Mouse (Mus musculus) bone marrow macrophage, adult 2 months (primary cell): ENCODE measurements around the gene Clic1. TPM values are rescaled to one million over a fixed set of nuclear protein-coding genes. Genes with fewer than 3 reads are reported as not detected.
"Not testable (repeated sequence)": the region's sequence is repeated elsewhere in the genome, so short reads cannot be mapped to it uniquely, and the experiment has no call there.

Experiments
- H3K27ac ChIP-seq: 2 replicates; pipeline ENCODE4 v1.5.1; 2012; ENCODE audit warnings: low read depth, low read length; ENCODE audit not compliant: insufficient read depth
- H3K4me1 ChIP-seq: 2 replicates; pipeline ENCODE4 v1.6.1; 2012; ENCODE audit warnings: low read length; ENCODE audit not compliant: control insufficient read depth, insufficient read depth
- H3K4me3 ChIP-seq: 2 replicates; pipeline ENCODE4 v1.5.1; 2012; ENCODE audit warnings: mild to moderate bottlenecking, low read length, moderate library complexity; ENCODE audit not compliant: insufficient read depth
- CTCF ChIP-seq: IDR thresholded peaks from 2 replicates; pipeline ENCODE4 v1.5.1; 2012; ENCODE audit warnings: low read depth, mild to moderate bottlenecking, low read length, moderate library complexity
- POLR2A ChIP-seq: IDR thresholded peaks from 2 replicates; pipeline ENCODE4 v1.6.1; 2012; ENCODE audit warnings: mild to moderate bottlenecking, low read depth, low read length, borderline replicate concordance
- polyA plus RNA-seq: library from polyadenylated mRNA; stranded (reverse); fragments of >200 nt; gene quantifications from 2 replicates; pipeline ENCODE4 v1.2.4, GENCODE M21; 2012; ENCODE audit not compliant: missing spikeins, insufficient read depth, insufficient read length

The Clic1 gene
- polyA plus RNA-seq = 357 and 381 TPM in 2 replicates

DNA sequence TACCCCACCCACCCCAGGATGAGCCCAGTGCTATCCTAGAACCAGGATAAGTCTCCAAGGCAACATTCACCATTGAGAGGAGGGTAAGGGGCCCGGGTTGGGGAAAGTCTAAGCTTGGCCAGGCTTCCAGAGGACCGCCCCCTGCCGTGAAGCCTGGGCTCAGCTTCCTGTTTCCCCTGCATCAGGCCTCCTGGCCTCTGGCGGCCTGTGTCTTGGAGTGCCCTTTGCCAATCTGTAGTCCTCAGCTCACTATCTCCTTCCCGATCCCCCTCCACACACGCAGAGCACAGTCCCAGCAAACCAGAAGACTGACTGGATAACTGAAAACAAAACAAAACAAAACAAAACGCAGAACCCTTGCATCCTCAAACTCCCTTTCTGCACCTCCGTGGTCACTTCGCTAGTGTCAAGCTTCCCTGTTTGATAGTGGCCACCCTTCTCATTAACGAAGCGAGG lies at the start of gene Clic1:
TSS of gene Clic1 (plus strand) at position 406 of the 456 bp plus-strand sequence.
- peak within 1 kb of the TSS; percentile 86 for H3K4me3 ChIP-seq
- H3K27ac ChIP-seq = peak within 1 kb of the TSS; percentile 99
- TF ChIP-seq POLR2A (0 out of 2 replicates have a peak, but pooled peaks have one; percentile 0), CTCF (no peak)
- H3K4me1 ChIP-seq = peaks cover 44% of the 10 kb centered on the region

DNA sequence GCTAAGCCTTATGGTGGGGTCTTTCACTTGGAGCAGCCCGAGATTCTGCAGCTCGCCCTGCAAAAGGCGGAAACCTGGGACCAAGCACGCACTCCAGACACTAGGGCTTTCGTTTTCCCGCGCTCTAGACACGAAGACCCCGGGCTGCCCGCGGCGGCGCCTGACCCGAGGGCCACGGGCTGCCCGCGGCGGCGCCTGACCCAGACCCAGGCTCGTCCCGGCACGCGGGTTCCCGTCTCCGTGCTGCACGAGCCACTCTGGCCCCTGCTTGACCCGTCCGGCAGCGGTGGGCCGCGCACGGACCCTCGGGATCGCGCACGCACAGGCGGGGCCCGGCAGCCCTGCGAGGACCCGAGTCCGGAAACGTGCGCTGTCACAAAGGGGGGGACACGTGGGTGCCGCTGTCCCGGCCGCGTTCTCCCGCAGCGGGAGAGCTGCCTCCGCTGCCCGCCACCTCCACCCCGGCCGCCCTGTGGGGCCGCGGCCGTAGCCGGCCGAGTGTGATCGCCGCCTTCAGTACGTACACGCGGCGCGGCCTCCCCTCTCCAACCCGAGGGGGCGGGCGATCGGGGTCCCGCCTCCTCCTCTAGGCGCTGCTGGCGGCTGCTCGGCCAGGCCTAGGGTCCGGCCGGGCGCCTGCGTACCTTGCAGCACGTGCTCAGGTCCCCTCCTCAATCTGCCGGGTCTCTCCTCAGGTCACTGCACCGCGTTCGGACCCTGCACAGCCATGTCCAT lies 48.9 kb upstream of the Clic1 start, which contains the start of gene Vars:
TSS of gene Vars (plus strand) at position 271 of the 735 bp plus-strand sequence.
- peak within 1 kb of the TSS; percentile 91 for H3K4me3 ChIP-seq
- peaks cover 21% of the 10 kb centered on the region for H3K4me1 ChIP-seq
- H3K27ac ChIP-seq = peak within 1 kb of the TSS; percentile 96
- TF ChIP-seq POLR2A = no peak
- no peak for TF ChIP-seq CTCF

DNA sequence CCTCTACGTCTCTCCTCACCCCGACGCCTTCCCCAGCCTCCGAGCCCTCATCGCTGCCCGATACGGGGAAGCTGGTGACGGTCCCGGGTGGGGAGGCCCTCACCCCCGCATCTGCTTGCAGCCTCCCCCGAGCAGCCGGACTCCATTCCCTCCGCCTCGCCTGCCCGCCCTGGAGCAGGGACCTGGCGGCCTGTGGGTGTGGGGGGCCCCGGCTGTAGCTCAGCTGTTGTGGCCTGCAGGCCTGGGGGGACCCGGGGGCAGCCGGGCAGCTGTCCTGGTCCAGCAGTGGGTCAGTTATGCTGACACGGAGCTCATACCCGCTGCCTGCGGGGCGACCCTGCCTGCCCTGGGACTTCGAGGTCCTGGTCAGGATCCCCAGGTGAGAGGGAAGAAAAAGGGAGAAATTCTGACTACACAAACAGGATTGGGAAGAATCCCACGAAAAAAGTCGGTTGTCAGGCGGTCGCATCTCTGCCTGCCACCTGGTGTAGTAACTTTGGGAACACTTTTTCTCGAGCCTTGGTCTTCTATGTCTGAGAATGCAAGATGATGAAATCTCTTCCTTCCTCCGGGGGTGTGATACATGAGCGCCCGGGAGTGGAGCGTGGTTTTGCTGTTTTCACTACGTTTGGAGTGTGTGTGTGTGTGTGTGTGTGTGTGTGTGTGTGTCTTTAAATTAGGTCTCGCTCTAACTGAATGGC lies 48.2 kb upstream of the Clic1 start:
- H3K4me3 ChIP-seq = peak overlapping the region; percentile 91

DNA sequence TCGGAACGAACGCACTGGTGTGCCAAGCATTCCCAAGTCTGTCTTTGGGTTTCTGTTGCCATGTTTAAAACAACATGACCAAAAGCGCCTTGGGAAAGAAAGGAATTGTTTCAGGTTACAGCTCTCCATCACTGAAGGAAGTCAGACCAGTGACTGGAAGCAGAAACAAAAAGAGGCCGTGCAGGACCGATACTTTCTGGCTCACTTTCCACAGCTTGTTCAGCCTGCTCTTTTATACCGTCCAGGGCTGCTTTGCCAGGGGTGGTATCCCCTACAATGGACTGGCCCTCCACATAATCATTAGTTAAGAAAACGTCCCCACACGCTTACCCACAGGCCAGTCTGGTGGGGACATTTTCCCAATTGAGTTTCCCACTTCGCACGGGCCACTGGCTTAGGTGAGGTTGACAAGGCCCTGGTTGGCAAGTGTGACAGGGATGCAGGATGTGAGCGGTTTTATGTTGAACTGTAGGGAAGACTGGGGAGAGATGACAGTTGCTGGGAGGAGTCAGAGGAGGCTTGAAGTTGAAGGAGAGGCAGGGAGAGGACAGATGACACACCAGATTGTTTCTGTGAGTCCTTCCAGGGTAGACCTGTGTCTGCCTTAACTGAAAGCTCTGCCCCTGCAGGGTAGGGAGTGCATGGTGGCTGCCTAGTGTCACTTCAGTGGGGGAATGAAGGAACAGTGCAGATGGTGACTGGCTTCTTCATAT lies 47.5 kb upstream of the Clic1 start:
- Histone ChIP-seq H3K27ac (peak overlapping the region; percentile 96), H3K4me3 (peak overlapping the region; percentile 91), H3K4me1 (peaks cover 18% of the 10 kb centered on the region)
- no peak for TF ChIP-seq POLR2A

More for the DNA sequence above, 48.2 kb upstream of the Clic1 start:
- peak overlapping the region; percentile 96 for H3K27ac ChIP-seq
- peaks cover 21% of the 10 kb centered on the region for H3K4me1 ChIP-seq
- TF ChIP-seq CTCF = no peak
- TF ChIP-seq POLR2A = no peak

DNA sequence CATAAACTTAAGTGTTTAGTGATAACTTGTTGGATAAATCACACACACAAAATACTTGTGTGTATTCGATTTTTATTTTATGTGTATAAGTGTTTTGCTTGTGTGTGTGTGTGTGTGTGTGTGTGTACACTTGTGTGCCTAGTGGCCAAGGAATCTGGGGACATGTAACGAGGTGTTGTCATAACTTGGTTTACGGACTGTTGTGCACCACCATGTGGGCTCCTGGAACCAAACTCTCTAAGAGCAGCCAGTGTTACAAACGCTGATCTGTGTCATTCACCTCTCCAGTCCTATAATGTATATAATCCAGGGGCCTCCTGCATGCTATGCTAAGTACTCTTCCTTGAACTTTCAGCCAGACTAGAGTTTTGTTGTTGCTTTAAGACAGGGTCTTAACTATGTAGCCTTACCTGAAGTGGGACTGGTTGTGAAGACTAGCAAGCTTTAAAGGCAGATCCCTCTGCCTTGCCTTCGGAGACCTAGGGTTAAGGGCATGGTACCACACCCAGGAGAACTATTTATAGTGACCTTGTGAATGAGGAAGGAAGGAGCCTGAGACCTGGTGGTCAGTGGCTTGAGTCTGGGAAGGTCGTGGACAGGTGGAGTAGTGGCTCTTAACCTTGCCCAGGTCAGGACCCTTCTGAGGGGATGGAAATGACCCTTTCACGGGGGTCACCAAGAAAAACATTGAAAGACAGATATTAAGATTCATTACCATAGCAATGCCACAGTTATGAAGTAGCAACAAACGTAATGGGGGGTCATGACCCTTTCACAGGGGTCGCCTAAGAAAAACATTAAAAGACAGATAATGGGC lies 46.5 kb upstream of the Clic1 start:
- TF ChIP-seq CTCF = no peak
- TF ChIP-seq POLR2A = no peak
- peak overlapping the region; percentile 91; the same call in 1 of the 2 replicates for H3K4me3 ChIP-seq
- H3K27ac ChIP-seq = no peak overlapping the region
- H3K4me1 ChIP-seq = peaks cover 10% of the 10 kb centered on the region

DNA sequence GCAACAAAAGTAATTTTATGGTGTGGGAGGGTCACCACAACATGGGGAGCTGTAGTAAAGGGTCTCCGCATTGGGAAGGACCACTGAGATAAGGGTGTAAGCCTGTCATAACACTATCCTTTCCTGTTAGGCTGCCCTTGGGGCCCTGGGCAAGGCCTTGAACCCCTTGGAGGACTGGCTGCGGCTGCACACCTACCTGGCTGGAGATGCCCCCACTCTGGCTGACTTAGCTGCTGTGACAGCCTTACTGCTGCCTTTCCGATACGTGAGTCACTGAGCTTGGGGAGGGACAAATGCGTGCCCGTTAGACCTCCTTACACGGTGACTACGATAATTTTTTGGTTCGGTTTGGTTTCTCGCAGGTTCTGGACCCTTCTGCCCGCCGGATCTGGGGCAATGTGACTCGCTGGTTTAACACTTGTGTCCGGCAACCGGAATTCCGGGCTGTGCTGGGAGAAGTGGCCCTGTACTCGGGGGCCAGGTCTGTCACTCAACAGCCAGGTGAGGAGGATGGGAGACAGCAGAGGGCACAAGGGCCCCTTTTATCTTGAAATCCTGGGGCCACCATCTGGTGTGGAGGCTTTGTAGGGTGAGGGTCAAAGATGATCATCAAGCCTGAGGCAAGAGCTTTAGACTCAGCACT lies 45.6 kb upstream of the Clic1 start:
- no peak for TF ChIP-seq POLR2A
- no peak overlapping the region for H3K4me3 ChIP-seq
- H3K27ac ChIP-seq = no peak overlapping the region
- H3K4me1 ChIP-seq = peaks cover 8% of the 10 kb centered on the region

DNA sequence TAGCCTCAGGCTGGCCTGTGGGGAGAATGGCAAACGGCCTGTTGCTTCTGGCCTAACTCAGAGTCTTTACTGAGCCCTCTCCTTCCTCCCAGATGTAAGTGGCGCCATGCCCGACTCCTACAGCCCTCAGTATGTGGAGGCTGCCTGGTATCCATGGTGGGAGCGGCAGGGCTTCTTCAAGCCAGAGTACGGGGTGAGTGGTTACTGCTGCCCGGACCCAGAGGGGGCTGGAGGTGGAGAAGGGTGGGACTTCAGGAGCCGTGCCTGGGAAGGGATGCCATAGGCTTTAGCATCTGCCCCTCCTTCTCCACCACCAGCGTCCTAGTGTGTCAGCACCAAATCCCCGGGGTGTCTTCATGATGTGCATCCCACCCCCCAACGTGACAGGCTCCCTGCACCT lies 44.6 kb upstream of the Clic1 start:
- no peak overlapping the region for H3K27ac ChIP-seq
- H3K4me3 ChIP-seq = no peak overlapping the region
- H3K4me1 ChIP-seq = peaks cover 8% of the 10 kb centered on the region
- TF ChIP-seq CTCF (no peak), POLR2A (no peak)

DNA sequence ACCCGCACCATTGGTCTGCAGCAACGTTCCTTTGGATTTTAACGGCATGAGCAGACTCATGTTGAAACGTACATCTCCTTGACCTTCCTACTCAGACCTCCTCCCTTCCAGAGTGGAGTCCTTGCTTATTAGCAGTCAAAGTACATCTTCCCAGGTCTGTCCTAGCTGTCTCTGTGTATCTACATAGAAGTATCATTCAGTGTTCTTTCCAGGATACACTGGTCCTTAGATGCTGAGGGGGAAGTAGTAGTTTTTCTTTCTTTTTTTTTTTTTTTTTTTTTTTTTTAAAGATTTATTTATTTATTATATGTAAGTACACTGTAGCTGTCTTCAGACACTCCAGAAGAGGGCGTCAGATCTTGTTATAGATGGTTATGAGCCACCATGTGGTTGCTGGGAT lies 43.9 kb upstream of the Clic1 start:
- H3K4me3 ChIP-seq, H3K27ac ChIP-seq, H3K4me1 ChIP-seq: not testable (repeated sequence)
